ENCODE assay signal across 21 mouse cellular contexts in genomic region chr2:169892441-169893038, GRCm38 (mm10).
DNase-seq lines count a peak whose midpoint lies in the region; ATAC-seq and TF ChIP-seq lines count a peak whose summit lies in the region.
"Had no signal": no experiment of that assay in that cellular context is flagged by ENCODE, and none has a peak within 500 bp of the region (broad histone marks: within the 10 kb centered on the region; RNA-seq: fewer than 3 reads in every experiment).

No protein-coding gene starts in this region.

- TF ChIP-seq POLR2A in cerebellum, adult 2 months (IDR thresholded peaks at IDR 0.05; ENCODE audit: borderline replicate concordance, insufficient read depth, low read length): no peak

- peak overlapping the region; percentile 28 for H3K27ac ChIP-seq in forebrain, embryonic 15.5 days (replicated peaks)
- no peak overlapping the region for H3K27ac ChIP-seq in forebrain, embryonic 11.5 days (ENCODE audit: low read depth, low read length)
- H3K27ac ChIP-seq in hindbrain, embryonic 15.5 days (replicated peaks): peak overlapping the region; percentile 70
- H3K27ac ChIP-seq in neural tube, embryonic 11.5 days (ENCODE audit: low read depth, low read length): no peak overlapping the region
- no peak overlapping the region for H3K27ac ChIP-seq in cerebellum, adult 2 months (ENCODE audit: insufficient read depth, low read length)
- H3K27ac ChIP-seq: embryonic facial prominence, embryonic 15.5 days; layer of hippocampus, adult 2 months; limb, embryonic 10.5 days; liver, embryonic 12.5 days; macrophage; stomach, postnatal 0 days had no signal

- H3K4me3 ChIP-seq in forebrain, embryonic 15.5 days: no peak overlapping the region
- no peak overlapping the region for H3K4me3 ChIP-seq in forebrain, embryonic 11.5 days (ENCODE audit: low read depth, low read length)
- no peak overlapping the region for H3K4me3 ChIP-seq in hindbrain, embryonic 15.5 days
- H3K4me3 ChIP-seq in neural tube, embryonic 11.5 days (ENCODE audit: low read depth, low read length): no peak overlapping the region
- no peak overlapping the region for H3K4me3 ChIP-seq in cerebellum, adult 2 months (replicated peaks; ENCODE audit: insufficient read depth, low read depth, low read length)
- H3K4me3 ChIP-seq: embryonic facial prominence, embryonic 15.5 days; layer of hippocampus, adult 2 months; limb, embryonic 10.5 days; liver, embryonic 12.5 days had no signal

- H3K9ac ChIP-seq in forebrain, embryonic 15.5 days (replicated peaks): no peak overlapping the region
- no peak overlapping the region for H3K9ac ChIP-seq in forebrain, embryonic 11.5 days (ENCODE audit: low read length)
- no peak overlapping the region for H3K9ac ChIP-seq in hindbrain, embryonic 15.5 days
- no peak overlapping the region for H3K9ac ChIP-seq in neural tube, embryonic 11.5 days (ENCODE audit: low read length)
- H3K9ac ChIP-seq: embryonic facial prominence, embryonic 15.5 days; liver, embryonic 12.5 days; lung, embryonic 14.5 days had no signal

- H3K4me2 ChIP-seq in forebrain, embryonic 15.5 days (replicated peaks): no peak overlapping the region
- no peak overlapping the region for H3K4me2 ChIP-seq in forebrain, embryonic 11.5 days (ENCODE audit: low read depth, low read length, severe bottlenecking)
- peak overlapping the region; percentile 22 for H3K4me2 ChIP-seq in hindbrain, embryonic 15.5 days
- no peak overlapping the region for H3K4me2 ChIP-seq in neural tube, embryonic 11.5 days (ENCODE audit: low read depth)
- H3K4me2 ChIP-seq: embryonic facial prominence, embryonic 15.5 days; liver, embryonic 12.5 days; lung, embryonic 14.5 days had no signal

- no peak for DNase-seq in forebrain, embryonic 11.5 days (ENCODE audit: low spot score)
- DNase-seq in ZHBTc4 (ENCODE audit: low read depth, low spot score): peak; percentile 37
- DNase-seq in neural tube, embryonic 11.5 days (ENCODE audit: low spot score): peak; percentile 29
- DNase-seq in gastrocnemius, postnatal 25 days: no peak
- no peak for DNase-seq in cerebellum, adult 2 months
- no peak for DNase-seq in heart, postnatal 4 days
- DNase-seq: adrenal gland, postnatal 25 days; cerebellum, adult 9-10 months; gastrocnemius, postnatal 14 days; kidney, postnatal 10 days; lung, embryonic 14.5 days; thymus, postnatal 14 days had no signal

- no peaks in the 10 kb centered on the region for H3K27me3 ChIP-seq in forebrain, embryonic 15.5 days
- H3K27me3 ChIP-seq in forebrain, embryonic 11.5 days (ENCODE audit: control insufficient read depth, insufficient read depth, low read length): no peaks in the 10 kb centered on the region
- H3K27me3 ChIP-seq in hindbrain, embryonic 15.5 days: no peaks in the 10 kb centered on the region
- no peaks in the 10 kb centered on the region for H3K27me3 ChIP-seq in neural tube, embryonic 11.5 days (ENCODE audit: control insufficient read depth, insufficient read depth, low read length)
- no peaks in the 10 kb centered on the region for H3K27me3 ChIP-seq in cerebellum, adult 2 months (ENCODE audit: control insufficient read depth, insufficient read depth, low read length)
- H3K27me3 ChIP-seq: embryonic facial prominence, embryonic 15.5 days; liver, embryonic 12.5 days had no signal

- no peak for TF ChIP-seq CTCF in cerebellum, adult 2 months (IDR thresholded peaks at IDR 0.05; ENCODE audit: borderline replicate concordance, insufficient read depth, low read depth, low read length)

- peak; percentile 53; the same call in 1 of the 2 replicates for ATAC-seq in forebrain, embryonic 15.5 days (replicated peaks)
- ATAC-seq in forebrain, embryonic 11.5 days (replicated peaks; ENCODE audit: low FRiP score): no peak
- ATAC-seq in hindbrain, embryonic 15.5 days (ENCODE audit: low FRiP score, low read depth): no peak
- ATAC-seq in neural tube, embryonic 11.5 days (ENCODE audit: insufficient read depth, low FRiP score, low TSS enrichment): no peak
- ATAC-seq: inflammation-experienced regulatory T-cells, adult 6 months; liver, embryonic 12.5 days had no signal

- no peaks in the 10 kb centered on the region for H3K36me3 ChIP-seq in forebrain, embryonic 15.5 days
- H3K36me3 ChIP-seq in forebrain, embryonic 11.5 days (ENCODE audit: control insufficient read depth, insufficient read depth, low read length): no peaks in the 10 kb centered on the region
- H3K36me3 ChIP-seq in hindbrain, embryonic 15.5 days: no peaks in the 10 kb centered on the region
- no peaks in the 10 kb centered on the region for H3K36me3 ChIP-seq in neural tube, embryonic 11.5 days (ENCODE audit: control insufficient read depth, insufficient read depth, low read length)
- H3K36me3 ChIP-seq: embryonic facial prominence, embryonic 15.5 days; liver, embryonic 12.5 days had no signal

- no peaks in the 10 kb centered on the region for H3K9me3 ChIP-seq in forebrain, embryonic 15.5 days
- H3K9me3 ChIP-seq in forebrain, embryonic 11.5 days (ENCODE audit: control insufficient read depth, low read length): no peaks in the 10 kb centered on the region
- no peaks in the 10 kb centered on the region for H3K9me3 ChIP-seq in hindbrain, embryonic 15.5 days
- H3K9me3 ChIP-seq in neural tube, embryonic 11.5 days (ENCODE audit: control insufficient read depth, low read length): no peaks in the 10 kb centered on the region
- H3K9me3 ChIP-seq: embryonic facial prominence, embryonic 15.5 days; limb, embryonic 10.5 days; liver, embryonic 12.5 days had no signal

- 15% methylated on average over 14 of the region's 14 CpGs for WGBS in forebrain, embryonic 15.5 days
- 34% methylated on average over 14 of the region's 14 CpGs for WGBS in forebrain, embryonic 11.5 days
- 16% methylated on average over 14 of the region's 14 CpGs for WGBS in hindbrain, embryonic 15.5 days
- 39% methylated on average over 14 of the region's 14 CpGs for WGBS in neural tube, embryonic 11.5 days
- 30% methylated on average over 14 of the region's 14 CpGs for WGBS in cerebellum, adult 2 months

- peaks cover 6% of the 10 kb centered on the region; the same call in 1 of the 2 replicates for H3K4me1 ChIP-seq in forebrain, embryonic 15.5 days
- peaks cover 2% of the 10 kb centered on the region; the same call in 1 of the 2 replicates for H3K4me1 ChIP-seq in forebrain, embryonic 11.5 days (replicated peaks; ENCODE audit: control insufficient read depth, insufficient read depth, low read length)
- peaks cover 11% of the 10 kb centered on the region for H3K4me1 ChIP-seq in hindbrain, embryonic 15.5 days (replicated peaks)
- peaks cover 2% of the 10 kb centered on the region; the same call in 1 of the 2 replicates for H3K4me1 ChIP-seq in neural tube, embryonic 11.5 days (ENCODE audit: control insufficient read depth, insufficient read depth, low read length)
- H3K4me1 ChIP-seq in cerebellum, adult 2 months (ENCODE audit: control insufficient read depth, insufficient read depth, low read length): no peaks in the 10 kb centered on the region
- H3K4me1 ChIP-seq: liver, embryonic 12.5 days had no signal

Comparison
In these comparisons a context has a peak if more than half of its experiments do, and no peak if none do; other contexts are left out.
1. H3K27ac ChIP-seq: peak in forebrain, embryonic 15.5 days (single experiment) and hindbrain, embryonic 15.5 days (single experiment); none in forebrain, embryonic 11.5 days (single experiment), neural tube, embryonic 11.5 days (single experiment) and cerebellum, adult 2 months (single experiment).
2. DNase-seq: peak in ZHBTc4 (single experiment) and neural tube, embryonic 11.5 days (single experiment); none in forebrain, embryonic 11.5 days (single experiment), gastrocnemius, postnatal 25 days (single experiment), cerebellum, adult 2 months (0 of 2) and heart, postnatal 4 days (single experiment).